Mouse (Mus musculus) heart, postnatal 25 days (tissue): ENCODE measurements around the gene Isoc2b. TPM values are rescaled to one million over a fixed set of nuclear protein-coding genes. Genes with fewer than 3 reads are reported as not detected.
A peak's percentile ranks its signal among the peaks of the same experiment; 100 is the strongest.
"Not testable (repeated sequence)": the region's sequence is repeated elsewhere in the genome, so short reads cannot be mapped to it uniquely, and the experiment has no call there.

Experiments
- DNase-seq: peaks from one replicate; pipeline ENCODE4 v3.0.0; 2022; ENCODE audit warnings: low spot score
- intact Hi-C: fragments of 180-260 bp; cut with DNase I; formaldehyde crosslinking; loops from one replicate; pipeline ENCODE4 v1.15.1; 2025
- total RNA-seq, 2 experiments: library from RNA; stranded (reverse); gene quantifications; 2 replicates each; pipeline ENCODE4 v1.2.3; 2021

Isoc2b gene
- total RNA-seq, 2 experiments from 2014 or later: 3.5 to 5.3 TPM

DNA sequence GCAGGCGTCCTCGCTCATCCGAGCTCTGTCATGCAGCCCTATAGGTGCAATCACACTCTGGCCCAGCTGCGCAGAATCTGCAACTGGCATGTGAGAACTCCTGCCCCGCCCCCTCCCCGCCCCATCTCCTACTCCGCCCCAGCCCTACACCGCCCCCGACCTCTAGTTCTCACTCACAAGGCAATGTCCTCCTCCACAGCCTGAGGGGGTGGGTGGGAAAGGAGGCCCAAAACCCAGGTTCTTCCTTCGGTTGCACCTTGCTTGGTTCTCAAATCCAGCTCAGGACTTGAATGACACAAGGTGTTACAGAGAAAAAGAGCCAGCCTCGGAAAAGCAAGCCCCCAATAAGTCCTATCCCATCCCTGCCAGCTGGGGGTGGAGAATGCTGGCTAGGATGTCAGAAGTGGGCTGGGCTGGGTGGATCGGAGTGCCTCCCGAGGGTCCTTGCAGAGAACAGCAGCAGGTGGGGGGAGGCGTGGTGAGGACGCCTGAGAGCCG lies 27.4 kb downstream of the Isoc2b start:
- DNase-seq: no peak
- intact Hi-C loops: no loop called here

DNA sequence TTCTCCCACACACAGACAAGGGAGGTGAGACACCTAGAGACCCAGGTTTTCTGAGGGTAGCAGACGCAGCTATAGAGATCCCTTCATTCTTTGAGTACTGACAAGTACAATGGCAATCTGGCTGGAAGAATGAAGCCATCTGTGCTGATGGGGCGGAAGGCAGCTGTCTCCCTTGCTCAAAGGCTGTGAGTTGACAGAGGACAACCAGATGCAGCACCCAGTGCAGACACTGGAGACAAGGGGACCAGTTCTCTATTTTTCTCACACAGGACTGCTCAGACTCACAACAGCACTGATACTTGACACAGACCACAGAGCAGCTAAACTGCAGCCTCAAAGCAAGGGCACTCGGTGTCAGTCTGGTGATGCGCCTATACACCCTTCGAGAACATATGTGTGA lies 28.0 kb downstream of the Isoc2b start:
- intact Hi-C loops: no loop called here
- no peak for DNase-seq

DNA sequence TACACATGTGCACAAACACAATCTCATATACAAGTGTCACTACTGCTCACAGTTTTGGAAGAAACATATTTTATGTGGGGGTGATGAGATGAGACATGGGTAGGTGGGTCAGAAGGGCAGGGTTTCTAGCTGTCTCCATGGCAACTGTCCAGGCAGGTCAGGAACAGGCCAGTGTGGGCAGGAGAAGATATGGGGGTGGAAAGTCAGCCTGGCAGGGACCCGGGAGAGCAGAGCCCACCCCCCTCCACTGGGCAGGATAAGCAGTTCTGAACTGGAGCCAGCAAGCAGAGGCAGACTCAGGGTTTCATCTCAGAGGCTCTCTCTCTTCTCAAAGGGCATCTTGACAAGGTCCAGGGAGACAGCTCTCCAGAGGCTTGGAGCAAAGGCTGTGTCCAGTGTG lies 32.4 kb downstream of the Isoc2b start:
- intact Hi-C loops: no loop called here
- no peak for DNase-seq

DNA sequence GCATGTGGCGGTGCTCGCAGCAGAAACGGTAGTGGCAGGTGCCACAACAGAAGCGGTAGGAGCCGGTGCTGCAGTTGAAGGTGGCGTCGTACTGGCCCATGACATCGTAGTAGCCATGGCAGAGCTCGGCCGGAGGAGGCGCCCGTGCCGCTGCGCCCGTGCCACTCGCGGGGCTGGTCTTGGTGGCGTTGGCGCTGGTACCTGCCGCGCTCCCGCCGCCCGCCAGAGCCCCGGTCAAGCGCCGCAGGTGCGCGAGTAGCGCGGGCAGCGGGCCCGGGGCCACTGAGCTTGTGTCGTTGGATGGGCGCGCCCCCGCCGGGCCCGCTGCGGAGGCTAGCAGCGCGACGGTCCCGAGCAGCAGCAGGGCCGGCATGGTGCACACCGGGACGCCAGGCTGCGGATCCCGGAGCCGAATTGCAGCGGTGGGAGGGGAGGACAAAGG lies 33.7 kb downstream of the Isoc2b start:
- no peak for DNase-seq
- intact Hi-C loops: no loop called here

DNA sequence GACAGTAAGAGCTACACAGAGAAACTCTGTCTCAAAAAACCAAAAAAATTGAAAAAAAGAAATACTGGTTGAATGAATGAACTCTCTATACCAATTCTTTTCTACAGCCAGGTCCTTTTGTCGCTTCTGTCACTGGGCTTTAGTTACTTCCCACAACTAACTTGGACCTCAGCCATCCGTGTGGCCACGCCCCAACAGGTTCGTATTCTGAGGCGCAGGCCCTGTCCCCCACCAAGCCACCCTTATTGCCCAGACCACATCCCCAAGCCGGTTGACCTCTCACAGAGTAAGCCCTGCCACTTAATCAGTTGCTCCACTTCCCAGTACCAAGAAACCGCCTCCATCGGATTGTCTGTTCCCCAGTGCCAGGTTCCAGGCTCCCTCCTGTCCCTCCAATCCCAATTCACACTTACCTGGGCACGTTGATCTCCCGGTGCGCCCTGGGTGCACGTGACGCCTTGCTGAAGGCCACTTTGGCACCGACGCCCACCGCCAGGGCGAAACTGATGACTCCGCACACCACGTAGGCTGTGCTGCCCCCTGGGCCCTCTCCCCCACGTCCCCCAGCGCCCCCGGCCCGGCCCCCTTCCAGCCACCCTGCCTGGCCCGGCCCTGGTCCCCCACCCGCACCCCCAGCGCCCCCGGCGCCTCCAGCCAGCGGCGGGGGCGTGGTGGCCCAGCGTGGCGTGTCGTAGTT lies 34.3 kb downstream of the Isoc2b start:
- no peak for DNase-seq
- intact Hi-C loops: no loop called here

DNA sequence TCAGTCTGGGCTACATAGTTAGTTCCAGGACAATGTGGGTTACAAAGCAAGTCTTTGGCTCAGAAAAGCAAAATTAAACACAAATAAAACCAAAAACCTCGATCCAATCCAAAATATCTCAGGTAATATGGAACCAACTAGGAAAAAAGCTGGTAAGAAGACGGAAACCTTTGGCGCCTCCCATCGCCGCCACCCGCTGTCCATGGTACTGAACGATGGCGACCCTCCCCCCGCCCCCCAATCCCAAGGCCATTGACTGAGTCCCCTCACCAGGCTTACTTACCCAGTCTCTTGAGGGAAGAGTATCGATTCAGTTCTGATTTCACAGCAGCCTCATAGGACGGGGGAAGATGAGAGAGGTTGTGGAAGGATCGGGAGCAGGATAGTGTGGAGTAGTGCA lies 39.6 kb downstream of the Isoc2b start:
- intact Hi-C loops: no loop called here
- no peak for DNase-seq

DNA sequence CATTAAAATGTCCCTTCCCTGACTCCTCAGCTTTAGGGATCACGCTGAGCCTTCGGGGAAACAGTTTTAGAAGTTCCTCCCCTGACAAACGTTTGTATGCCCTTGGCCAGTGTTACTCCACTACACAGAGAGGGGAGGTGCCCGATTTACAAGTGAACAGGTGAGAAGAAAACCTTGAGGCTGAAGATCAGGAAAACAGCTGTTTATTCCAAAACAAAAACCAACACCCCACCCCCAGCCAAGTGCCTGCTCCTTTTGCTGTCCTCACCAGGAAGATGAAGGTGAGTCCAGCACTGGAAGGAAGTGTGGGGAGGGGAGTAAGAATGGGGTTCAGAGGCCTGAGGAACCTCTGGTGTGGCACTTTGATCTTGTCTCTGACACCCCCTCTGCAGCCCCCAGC lies 44.7 kb downstream of the Isoc2b start:
- intact Hi-C loops: no loop called here

DNA sequence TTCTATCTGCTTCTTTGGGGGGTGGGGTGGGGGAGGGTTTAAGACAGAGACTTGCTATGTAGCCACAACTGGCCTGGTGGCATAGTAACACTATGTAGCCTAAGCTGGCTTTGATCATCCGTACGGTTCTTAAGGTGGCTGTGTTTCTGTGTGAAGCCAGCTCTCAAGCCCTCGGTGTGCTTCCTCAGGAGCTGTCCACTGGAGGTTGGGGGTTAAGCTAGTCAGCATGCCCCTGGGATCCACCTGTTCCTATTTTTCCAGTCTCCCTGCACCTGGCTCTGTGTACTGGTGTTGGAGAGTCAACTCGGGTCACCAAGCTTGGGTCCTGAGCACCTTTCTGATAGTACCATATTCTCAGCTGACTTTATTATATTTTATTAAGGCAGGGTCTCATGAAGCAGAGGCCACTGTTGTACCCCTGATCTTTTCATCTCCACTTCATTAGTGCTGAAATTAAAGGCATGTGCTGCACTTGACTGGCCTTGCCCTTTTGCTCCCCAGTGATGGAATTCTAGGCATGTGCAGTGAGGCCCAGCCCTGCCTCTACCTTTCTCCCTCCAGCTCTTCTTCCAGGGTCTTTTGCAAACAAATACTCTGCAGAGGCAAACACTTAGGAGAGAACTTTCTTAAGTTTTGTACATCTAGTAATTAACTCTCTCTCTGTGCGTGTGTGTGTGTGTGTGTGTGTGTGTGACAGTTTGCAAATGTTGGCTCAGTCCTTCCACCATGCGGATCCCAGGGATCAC lies 47.7 kb downstream of the Isoc2b start:
- intact Hi-C loops: no loop called here
- no peak for DNase-seq

More for the DNA sequence above, 44.7 kb downstream of the Isoc2b start:
- DNase-seq: no peak

DNA sequence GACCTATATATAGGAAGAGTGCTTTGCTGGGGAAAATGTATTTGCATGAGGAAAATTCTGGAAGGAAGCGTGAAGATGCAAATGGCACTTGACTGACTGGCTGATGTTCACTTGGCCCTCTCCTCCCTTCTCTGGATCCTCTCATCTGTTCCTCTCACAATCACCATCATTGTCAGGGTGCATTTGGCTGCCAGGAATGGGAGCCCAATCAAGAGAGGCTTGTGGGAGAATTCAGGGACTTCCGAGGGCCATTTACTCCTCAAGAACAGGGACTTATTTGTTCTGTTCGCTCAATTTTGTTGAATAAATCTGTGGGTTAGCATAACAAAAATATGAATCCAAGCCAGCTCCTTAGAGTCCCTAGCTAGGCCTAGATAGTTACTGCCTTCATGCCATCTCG lies 48.4 kb downstream of the Isoc2b start:
- DNase-seq: no peak
- intact Hi-C loops: no loop called here

DNA sequence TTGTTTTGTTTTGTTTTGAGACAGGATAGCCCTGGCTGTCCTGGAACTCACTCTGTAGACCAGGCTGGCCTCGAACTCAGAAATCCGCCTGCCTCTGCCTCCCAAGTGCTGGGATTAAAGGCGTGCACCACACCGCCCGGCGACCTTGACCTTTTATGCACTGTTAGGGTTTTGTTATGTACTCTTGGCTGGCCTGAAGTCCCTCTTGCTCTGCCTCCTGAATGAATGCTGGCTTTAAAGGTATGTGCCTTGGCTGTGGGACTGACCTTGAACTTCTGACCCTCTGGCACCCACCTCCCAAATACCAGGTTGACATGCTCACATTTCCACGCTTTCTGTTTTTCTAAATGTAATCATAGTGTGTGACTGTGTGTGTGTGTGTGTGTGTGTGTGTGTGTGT lies 49.1 kb downstream of the Isoc2b start:
- intact Hi-C loops, DNase-seq: not testable (repeated sequence)

DNA sequence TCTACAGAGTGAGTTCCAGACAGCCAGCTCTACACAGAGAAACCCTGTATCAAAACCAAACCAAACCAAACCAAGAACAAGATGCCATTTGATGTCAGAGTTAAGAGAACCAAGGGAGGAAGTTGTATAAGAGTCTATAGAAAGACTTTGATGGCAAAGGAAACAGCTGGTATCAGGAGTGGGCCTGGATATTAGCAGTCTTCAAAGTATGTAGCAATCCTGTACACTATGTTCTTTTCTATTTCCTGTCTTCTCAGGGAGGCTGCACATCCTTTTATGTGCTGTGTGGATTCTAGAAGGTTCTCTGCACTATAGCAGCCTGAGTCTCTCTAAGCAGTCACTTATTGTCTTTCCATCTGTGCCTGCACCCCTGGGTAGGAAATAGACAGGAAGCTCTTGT lies 53.5 kb downstream of the Isoc2b start:
- intact Hi-C loops: loop anchor here (5.0 kb wide), 2 partner anchors 126 to 196 kb away; partner anchors contain the start of genes Fiz1 and Zfp524
- no peak for DNase-seq

DNA sequence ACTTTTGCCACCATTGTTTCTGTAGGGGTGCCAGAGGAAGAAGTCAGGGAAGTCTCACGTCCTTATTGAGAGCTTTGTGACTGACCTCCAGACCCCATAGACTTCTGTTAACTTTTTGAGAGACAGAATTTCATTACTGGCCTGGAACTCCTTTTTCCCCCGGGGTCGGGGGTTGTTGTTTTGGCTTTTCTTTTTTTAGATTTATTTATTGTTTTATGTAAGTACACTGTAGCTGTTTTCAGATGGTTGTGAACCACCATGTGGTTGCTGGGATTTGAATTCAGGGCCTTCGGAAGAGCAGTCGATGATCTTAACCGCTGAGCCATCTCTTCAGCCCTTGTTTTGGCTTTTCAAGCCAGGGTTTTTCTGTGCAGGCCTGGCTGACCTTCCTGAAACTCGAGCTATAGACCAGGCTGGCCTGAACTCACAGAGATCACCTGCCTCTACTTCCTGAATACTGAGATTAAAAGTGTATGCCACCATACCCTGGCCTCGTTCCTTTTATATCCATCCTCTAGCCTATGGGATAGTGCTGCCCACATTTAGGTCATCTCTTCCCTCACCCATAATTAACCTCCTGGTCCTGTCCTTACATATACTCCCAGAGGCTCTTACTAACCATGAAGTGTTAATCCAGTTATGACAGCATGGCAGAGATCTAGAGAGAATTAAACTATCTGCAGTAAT lies 56.8 kb downstream of the Isoc2b start:
- DNase-seq: no peak
- intact Hi-C loops: loop anchor here (5.0 kb wide), 3 partner anchors 54 to 156 kb away; partner anchors contain the start of genes Ppp6r1 and Zfp628

DNA sequence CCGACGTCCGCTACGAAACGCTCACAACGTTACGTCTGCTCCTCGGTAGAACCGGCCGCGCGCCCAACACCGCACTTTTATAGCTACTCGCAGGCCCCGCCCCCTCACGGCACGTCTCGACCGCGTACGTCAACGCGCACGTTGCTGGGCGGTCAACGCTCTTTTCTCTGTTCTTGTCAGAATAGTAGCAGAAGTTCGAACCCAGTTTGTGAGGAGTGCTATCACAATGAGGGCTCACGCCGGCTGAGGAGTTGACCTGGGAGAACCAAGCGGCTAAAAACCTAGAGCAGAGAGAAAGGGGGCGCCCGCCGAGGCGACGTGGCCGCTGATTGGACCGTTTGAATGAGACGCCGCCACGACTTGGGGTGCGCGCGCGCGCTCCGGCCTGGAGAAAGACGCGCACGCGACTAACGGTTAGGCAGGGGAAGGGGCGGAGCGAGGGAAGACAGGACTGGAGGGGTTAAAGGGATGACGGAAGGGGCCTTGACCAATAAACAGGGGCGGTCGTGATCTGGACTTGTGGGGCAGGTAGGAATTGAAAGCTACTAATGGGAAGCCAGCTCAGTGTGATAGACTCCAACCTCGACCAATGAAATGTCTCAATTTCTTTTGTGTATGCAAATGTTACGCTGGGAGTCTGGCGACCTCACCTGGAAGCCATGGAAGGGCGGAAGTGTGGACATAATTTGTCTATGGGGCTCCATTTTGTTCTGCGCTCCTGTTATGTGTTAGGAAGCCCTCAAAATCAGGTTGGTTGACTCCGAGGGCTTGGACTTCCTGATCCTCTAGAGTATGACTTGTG lies 57.6 kb downstream of the Isoc2b start, which contains the start of gene Ube2s:
Gene Ube2s, minus strand, starts transcription at position 288 of the 802 bp plus-strand sequence.
- intact Hi-C loops: loop anchor here (5.0 kb wide), 3 partner anchors 55 to 155 kb away; partner anchors contain the start of genes Ppp6r1 and Zfp628
- DNase-seq: peak; percentile 98

DNA sequence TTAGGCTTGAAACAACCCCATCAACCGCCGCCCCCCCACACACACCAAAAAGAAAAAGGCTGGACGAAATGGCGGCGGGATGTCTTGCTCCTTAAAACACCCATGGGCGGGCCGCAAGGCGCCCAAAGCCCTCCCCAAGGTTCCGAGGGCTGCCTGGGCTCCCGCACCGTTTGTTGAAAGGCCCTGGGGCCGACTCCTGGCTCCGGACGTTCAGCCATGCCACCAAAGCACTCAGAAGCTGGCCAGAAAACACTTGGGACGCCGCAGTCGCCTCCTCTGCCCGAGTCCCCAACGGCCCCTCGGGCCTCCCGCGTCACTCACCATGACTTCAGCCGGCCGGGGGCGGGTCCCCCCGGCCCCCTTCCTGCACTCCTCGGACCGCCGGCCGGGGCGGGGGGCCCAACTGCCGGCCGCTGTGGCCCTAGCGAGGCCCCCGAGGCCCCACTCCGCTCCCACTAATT lies 58.2 kb downstream of the Isoc2b start:
- intact Hi-C loops: loop anchor here (5.0 kb wide), 3 partner anchors 55 to 155 kb away; partner anchors contain the start of genes Ppp6r1 and Zfp628
- no peak for DNase-seq

DNA sequence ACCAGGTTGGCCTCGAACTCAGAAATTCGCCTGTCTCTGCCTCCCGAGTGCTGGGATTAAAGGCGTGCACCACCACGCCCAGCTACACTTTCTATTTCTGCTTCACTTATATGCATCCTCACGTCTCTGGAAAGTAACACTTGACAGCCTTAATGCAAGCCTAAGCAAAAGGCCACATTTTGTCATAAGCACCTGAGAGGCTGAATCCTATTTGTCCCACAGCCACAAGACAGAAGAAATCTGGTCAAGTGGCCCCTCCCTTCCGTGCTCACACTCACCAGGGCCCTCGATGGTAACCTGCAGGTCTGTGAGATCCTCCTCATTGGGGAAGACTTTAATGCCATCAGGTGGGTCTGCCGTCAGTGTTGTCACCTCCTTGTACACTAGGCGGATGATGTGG lies 58.9 kb downstream of the Isoc2b start:
- intact Hi-C loops: loop anchor here (5.0 kb wide), 3 partner anchors 56 to 154 kb away; partner anchors contain the start of genes Ppp6r1 and Zfp628
- DNase-seq: not testable (repeated sequence)

DNA sequence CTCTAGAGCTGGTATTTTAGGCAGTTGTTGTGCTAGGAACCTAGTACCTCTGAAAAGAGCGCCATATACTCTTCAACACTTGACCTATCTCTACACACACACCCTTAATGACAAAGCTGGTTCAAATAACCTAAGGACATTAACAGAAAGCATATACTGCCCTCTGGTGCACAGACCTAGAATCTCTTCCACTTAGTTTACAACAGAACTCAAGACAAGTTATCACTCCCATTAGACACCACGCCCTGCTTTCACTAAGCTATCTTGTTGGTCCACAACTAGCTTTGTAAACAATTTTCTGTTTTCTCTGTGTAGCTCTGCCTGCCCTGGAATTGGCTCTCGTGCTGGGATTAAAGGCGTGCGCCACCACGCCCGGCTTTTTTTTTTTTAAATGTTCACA lies 63.3 kb downstream of the Isoc2b start:
- DNase-seq: no peak
- intact Hi-C loops: loop anchor here (2.0 kb wide), 1 partner anchor 14 kb away; the partner anchor contains the start of gene Rpl28

DNA sequence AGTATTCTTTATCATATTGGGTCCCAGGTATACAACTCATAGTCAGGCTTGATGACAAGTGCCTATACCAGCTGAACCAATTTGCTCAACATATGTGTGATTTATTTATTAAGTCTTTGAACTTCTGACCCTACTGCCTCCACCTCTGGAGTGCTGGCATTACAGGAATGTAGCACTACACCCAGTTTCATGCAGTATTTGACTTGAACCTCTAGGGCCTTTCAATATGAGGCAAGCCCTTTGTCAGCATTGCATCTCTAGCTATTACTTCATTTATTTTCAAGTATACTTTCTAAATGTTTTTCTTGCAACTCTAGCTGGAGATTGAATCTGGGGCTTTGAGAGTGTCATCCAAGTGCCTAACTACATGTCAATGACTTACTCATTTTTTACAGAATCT lies 67.8 kb downstream of the Isoc2b start:
- no peak for DNase-seq
- intact Hi-C loops: no loop called here

DNA sequence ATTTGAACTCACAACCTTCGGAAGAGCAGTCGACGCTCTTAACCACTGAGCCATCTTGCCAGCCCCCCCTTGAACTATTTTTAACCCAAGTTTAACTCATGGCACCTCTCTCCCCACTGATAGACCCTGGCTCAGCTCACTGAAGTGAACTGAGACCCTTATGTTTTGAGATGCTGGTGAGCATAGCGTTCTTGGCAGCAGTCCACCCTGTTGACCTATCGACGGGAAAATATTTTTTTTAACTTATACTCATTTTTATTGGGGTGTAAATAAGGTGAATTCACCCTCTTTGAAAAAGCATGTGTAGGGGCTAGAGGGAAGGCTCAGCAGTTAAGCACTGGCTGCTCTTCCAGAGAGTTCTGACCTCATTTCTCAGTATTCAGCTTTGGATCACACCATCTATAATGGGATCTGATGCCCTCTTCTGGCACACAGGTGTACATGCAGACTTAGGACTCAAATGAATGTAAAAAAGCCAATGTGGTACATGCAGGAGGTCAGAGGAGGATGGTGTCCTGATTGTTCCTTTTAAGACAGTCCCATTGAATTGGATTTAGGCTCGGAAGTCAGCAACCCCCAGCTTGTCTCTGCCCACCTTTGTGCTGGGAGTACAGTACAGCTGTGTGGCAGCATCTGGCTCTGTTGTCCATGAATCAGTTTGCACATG lies 74.2 kb downstream of the Isoc2b start:
- intact Hi-C loops: loop anchor here (2.0 to 10.0 kb wide), 2 partner anchors 239 to 1101 kb away; partner anchors contain the start of genes Mboat7 and Tsen34
- no peak for DNase-seq
